Mouse (Mus musculus) layer of hippocampus, postnatal 25 days (tissue): Measurements from ENCODE around the gene Saa1. TPM values are rescaled to one million over a fixed set of nuclear protein-coding genes. Genes with fewer than 3 reads are reported as not detected.

Source experiments
- DNase-seq, 2 experiments: peaks; one replicate each; pipeline ENCODE4 v3.0.0; 2022; ENCODE audit warnings: mixed read lengths in 2 of 2, low spot score in 1 of 2; ENCODE audit errors: extremely low spot score in 1 of 2
- total RNA-seq, 2 experiments: library from RNA; stranded (reverse); gene quantifications; 2 replicates each; pipeline ENCODE4 v1.2.3; 2021

Saa1 gene
- total RNA-seq, 2 experiments from 2014 or later, result not detected

DNA sequence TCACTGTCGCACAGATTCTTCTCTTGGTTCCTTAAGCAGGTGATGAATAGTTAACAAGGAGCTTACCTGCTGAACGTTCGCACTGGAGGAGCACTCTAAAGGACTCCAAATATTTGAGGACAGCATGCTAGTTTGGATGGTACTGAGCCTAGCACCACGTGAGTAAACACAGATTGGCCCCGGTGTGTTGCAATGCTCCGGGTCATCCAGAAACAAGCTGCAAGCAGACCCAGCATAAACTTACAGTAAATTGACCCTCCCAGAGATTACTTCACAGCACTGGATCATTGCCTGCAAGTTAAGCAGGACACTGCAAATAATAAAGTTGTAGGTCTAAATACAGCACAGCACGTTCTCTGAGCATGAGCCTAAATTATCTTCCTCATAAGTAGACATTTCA, 23.3 kb downstream of the Saa1 start:
- DNase-seq, result no peak

GRCm38 (mm10) chr7:46718591-46719270, 24.0 kb downstream of the Saa1 start:
- no peak for DNase-seq

DNA sequence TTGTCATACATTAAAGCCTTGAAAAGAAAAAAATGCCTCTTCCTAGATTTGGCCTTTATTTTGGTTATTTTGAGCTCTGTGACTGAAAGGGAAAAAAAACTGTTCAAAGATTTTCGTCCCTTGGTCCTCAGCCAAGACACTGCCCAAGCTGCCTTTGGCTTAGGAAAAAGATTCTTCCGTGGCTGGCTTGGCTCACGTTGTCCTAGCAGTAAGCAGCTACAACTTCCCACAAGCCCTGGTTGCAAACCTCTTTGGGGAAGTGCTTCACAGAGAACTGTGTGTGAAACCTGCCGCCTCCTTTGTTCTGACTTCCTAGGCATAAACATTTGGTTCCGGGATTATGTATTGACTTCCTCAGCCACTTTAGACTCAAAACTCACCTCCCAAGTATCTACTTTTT, 25.9 kb downstream of the Saa1 start:
- no peak for DNase-seq

- DNase-seq, result no peak
Observed at GRCm38 (mm10) chr7:46715600-46715999, 27.2 kb downstream of the Saa1 start, which contains the start of gene Saa3. Gene Saa3 (minus strand): TSS chr7:46715700.

DNA sequence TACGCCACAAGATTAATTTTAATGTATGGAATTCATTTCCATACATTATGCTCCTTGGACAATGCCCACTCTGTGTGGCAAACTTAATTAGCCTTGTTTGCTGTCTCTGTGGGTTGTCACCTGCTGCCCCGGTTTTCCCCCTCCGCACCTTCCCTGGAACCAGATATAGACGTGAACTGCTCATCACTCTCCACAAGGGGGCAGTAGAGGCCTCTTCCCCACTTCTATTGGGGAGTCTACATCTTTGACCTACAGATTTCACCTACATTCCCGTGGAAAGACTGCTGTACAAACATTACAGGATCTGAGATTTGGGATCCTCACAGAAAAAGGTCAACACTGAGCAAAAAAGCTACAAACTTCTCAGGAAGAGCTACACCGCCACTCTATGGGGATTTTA, 28.3 kb downstream of the Saa1 start:
- peak; percentile 31 to 68 for DNase-seq

GRCm38 (mm10) chr7:46712250-46712649, 30.5 kb downstream of the Saa1 start:
- DNase-seq, result no peak

DNA sequence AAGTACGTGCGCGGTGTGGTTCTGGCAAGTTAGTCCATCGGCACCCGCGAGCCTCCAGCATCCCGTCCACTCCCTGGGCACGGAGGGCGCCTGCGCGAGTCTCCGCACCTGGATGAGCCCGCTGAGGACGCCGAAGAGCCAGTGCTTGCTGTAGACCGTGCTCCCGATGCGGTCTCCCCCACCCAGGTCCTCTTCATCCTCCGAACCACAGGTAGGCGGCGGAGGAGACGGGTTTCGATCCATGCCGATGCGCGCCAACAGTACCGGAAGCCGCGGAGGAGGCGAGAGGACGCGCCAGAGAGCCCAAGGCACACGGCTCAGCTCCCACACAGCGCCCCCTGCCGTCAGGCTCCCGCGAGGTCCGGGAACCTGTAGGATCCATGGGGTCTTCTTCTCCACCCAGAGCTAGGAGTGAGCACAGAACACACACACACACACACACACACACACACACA, 32.4 kb downstream of the Saa1 start, which contains the start of gene Saal1:
Saal1 (minus strand) TSS at position 291 of the 455 bp plus-strand sequence.
- peak; percentile 77 to 94 for DNase-seq

DNA sequence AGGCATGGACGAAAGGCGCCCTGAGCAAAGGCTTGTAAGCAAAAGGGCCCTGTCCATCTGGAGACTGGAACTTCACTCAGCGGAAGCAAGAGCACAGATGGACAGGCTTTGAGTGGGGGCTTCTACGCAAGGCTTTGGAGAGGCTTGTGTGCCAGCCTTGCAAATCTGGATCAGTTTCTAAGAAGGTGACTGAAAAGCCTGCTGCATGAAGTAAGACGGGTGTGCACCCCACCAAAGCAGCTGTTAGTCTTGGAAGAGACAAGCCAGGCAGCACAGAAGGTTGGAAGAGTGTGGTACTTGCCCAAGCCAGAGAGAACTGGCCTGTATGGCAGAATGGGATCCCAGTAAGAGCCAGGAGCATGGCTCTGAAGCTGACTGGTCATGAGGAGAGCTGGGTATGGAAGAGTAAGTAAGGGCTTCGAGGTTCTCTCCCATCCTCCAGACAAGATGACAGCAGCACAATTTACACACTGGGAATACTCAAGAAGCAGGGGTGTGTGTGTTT, 42.2 kb downstream of the Saa1 start:
- no peak for DNase-seq

- no peak for DNase-seq
Observed at GRCm38 (mm10) chr7:46696754-46697153, 46.0 kb downstream of the Saa1 start.

Other genes with a start within 250 kb of the Saa1 start
- 10 to 100 TPM; 40.2 to 46.2 TPM for gene Sergef, start 103.2 kb downstream of the Saa1 start, total RNA-seq
- gene Tph1, start 70.4 kb downstream of the Saa1 start, total RNA-seq, result under 1 TPM; 0.14 to 0.57 TPM
- 10 to 100 TPM in 1 of 2 experiments, 1 to 10 TPM in 1; 9.5 to 10.6 TPM for gene Saal1, start 32.3 kb downstream of the Saa1 start, total RNA-seq
- not detected for gene Saa3, start 27.3 kb downstream of the Saa1 start, total RNA-seq
- not detected for gene Saa4, start 10.4 kb downstream of the Saa1 start, total RNA-seq
- not detected for gene Saa2, start 8.8 kb upstream of the Saa1 start, total RNA-seq
- gene Hps5, start 53.1 kb upstream of the Saa1 start, total RNA-seq, result 10 to 100 TPM; 12.2 to 18.4 TPM
- 10 to 100 TPM; 38.8 to 39.9 TPM for gene Gtf2h1, start 53.1 kb upstream of the Saa1 start, total RNA-seq
- gene Ldha, start 98.5 kb upstream of the Saa1 start, total RNA-seq, result 100 to 1,000 TPM; 303 to 347 TPM
- not detected for gene Ldhc, start 118.2 kb upstream of the Saa1 start, total RNA-seq
- gene Tsg101, start 177.0 kb upstream of the Saa1 start, total RNA-seq, result 10 to 100 TPM; 69.3 to 80.6 TPM
- gene Uevld, start 215.5 kb upstream of the Saa1 start, total RNA-seq, result 10 to 100 TPM; 14.1 to 14.7 TPM
- gene Gm9999, start 240.6 kb upstream of the Saa1 start, total RNA-seq, result not detected